Mouse (Mus musculus) neutrophil, adult 5-6 weeks (primary cell): ENCODE data around the gene Parvg. TPM values are rescaled to one million over a fixed set of nuclear protein-coding genes. Genes with fewer than 3 reads are reported as not detected.

Experiments used
- ATAC-seq: fragments of 151-379, 151-347 bp; 2 replicates; pipeline ENCODE4 v1.8.0; 2017; ENCODE audit warnings: mild to moderate bottlenecking, moderate TSS enrichment; ENCODE audit not compliant: insufficient number of reproducible peaks, poor library complexity, low FRiP score, severe bottlenecking; ENCODE audit errors: extremely low read depth
- total RNA-seq: library from RNA; stranded (forward); fragments of 200-1000 nt; gene quantifications from 2 replicates; pipeline ENCODE4 v1.2.3, GENCODE M21; 2017

Parvg gene
- total RNA-seq, 1 experiment from 2014 or later = 98.6 TPM

GRCm38 (mm10) chr15:84337599-84337998 is 13.8 kb downstream of the Parvg start:
- ATAC-seq = no peak

GRCm38 (mm10) chr15:84340926-84341325 is 17.1 kb downstream of the Parvg start:
- ATAC-seq = no peak

- no peak for ATAC-seq
These were observed 24.9 kb downstream of the Parvg start for GRCm38 (mm10) chr15:84348769-84349168.

GRCm38 (mm10) chr15:84349915-84350738 is 26.3 kb downstream of the Parvg start:
- peak; percentile 27; the same call in 1 of the 2 replicates for ATAC-seq

GRCm38 (mm10) chr15:84351342-84351741 is 27.5 kb downstream of the Parvg start:
- ATAC-seq = peak; percentile 48

GRCm38 (mm10) chr15:84351915-84352844 is 28.4 kb downstream of the Parvg start:
- ATAC-seq = no peak

- no peak for ATAC-seq
These were observed 31.3 kb downstream of the Parvg start for GRCm38 (mm10) chr15:84355081-84355480.

- no peak for ATAC-seq
These were observed 40.9 kb downstream of the Parvg start for GRCm38 (mm10) chr15:84364746-84365145.

- no peak for ATAC-seq
These were observed 42.0 kb downstream of the Parvg start for GRCm38 (mm10) chr15:84365675-84366381.

GRCm38 (mm10) chr15:84366574-84366989 is 42.8 kb downstream of the Parvg start:
- no peak for ATAC-seq

- ATAC-seq = no peak
These were observed 43.6 kb downstream of the Parvg start for GRCm38 (mm10) chr15:84367402-84367801.

GRCm38 (mm10) chr15:84372801-84373200 is 49.0 kb downstream of the Parvg start:
- no peak for ATAC-seq

GRCm38 (mm10) chr15:84378734-84379133 is 54.9 kb downstream of the Parvg start:
- ATAC-seq = no peak

GRCm38 (mm10) chr15:84380181-84380580 is 56.4 kb downstream of the Parvg start:
- ATAC-seq = no peak

- ATAC-seq = no peak
These were observed 60.2 kb downstream of the Parvg start for GRCm38 (mm10) chr15:84384066-84384465.

GRCm38 (mm10) chr15:84385995-84386565 is 62.3 kb downstream of the Parvg start:
- no peak for ATAC-seq

- no peak for ATAC-seq
These were observed 64.9 kb downstream of the Parvg start for GRCm38 (mm10) chr15:84388698-84389131.

- no peak for ATAC-seq
These were observed 68.3 kb downstream of the Parvg start for GRCm38 (mm10) chr15:84392131-84392530.
